Mouse (Mus musculus) midbrain, embryonic 15.5 days (tissue): Measurements from ENCODE around the gene Zic2. TPM values are rescaled to one million over a fixed set of nuclear protein-coding genes. Genes with fewer than 3 reads are reported as not detected.

ENCODE experiments used
- ATAC-seq: fragments of 200-750 bp; cut with Nextera tagmentation; replicated peaks from 2 replicates; pipeline ENCODE4 v1.8.0; 2017; ENCODE audit warnings: moderate TSS enrichment
- H3K27ac ChIP-seq: fragments of 300-500 bp; sonication (generic); 2 replicates; pipeline ENCODE4 v1.5.1; 2015; ENCODE audit warnings: mild to moderate bottlenecking, inconsistent platforms
- H3K27me3 ChIP-seq: fragments of 300-500 bp; sonication (generic); replicated peaks from 2 replicates; pipeline ENCODE4 v1.6.1; 2015; ENCODE audit warnings: inconsistent platforms
- H3K36me3 ChIP-seq: fragments of 300-500 bp; sonication (generic); replicated peaks from 2 replicates; pipeline ENCODE4 v1.6.1; 2015; ENCODE audit warnings: inconsistent platforms
- H3K4me1 ChIP-seq: fragments of 300-500 bp; sonication (generic); 2 replicates; pipeline ENCODE4 v1.6.1; 2015; ENCODE audit warnings: inconsistent platforms
- H3K4me2 ChIP-seq: fragments of 300-500 bp; sonication (generic); 2 replicates; pipeline ENCODE4 v1.6.1; 2015; ENCODE audit warnings: inconsistent platforms, mild to moderate bottlenecking, moderate library complexity
- H3K4me3 ChIP-seq: fragments of 300-500 bp; sonication (generic); 2 replicates; pipeline ENCODE4 v1.5.1; 2015; ENCODE audit warnings: mild to moderate bottlenecking, inconsistent platforms
- H3K9ac ChIP-seq: fragments of 300-500 bp; sonication (generic); 2 replicates; pipeline ENCODE4 v1.6.1; 2015; ENCODE audit warnings: mild to moderate bottlenecking, inconsistent platforms
- H3K9me3 ChIP-seq: fragments of 300-500 bp; sonication (generic); 2 replicates; pipeline ENCODE4 v1.6.1; 2016; ENCODE audit warnings: inconsistent platforms
- WGBS: fragments of 180-500 bp; shearing (Covaris S2); methylation state at CpG from one replicate; pipeline ENCODE4 v1.1.7; 2015; ENCODE audit warnings: mixed read lengths; 5-methylcytosine and 5-hydroxymethylcytosine counted together
- polyA plus RNA-seq: library from polyadenylated mRNA; unstranded; fragments of >200 nt; fragmentation: Nextera tagmentation; extraction: Ambion mirVana; gene quantifications from 2 replicates; pipeline ENCODE4 v1.2.1, GENCODE M21; 2015

Zic2 gene
- 9.6 and 9.9 TPM in 2 replicates for polyA plus RNA-seq

DNA sequence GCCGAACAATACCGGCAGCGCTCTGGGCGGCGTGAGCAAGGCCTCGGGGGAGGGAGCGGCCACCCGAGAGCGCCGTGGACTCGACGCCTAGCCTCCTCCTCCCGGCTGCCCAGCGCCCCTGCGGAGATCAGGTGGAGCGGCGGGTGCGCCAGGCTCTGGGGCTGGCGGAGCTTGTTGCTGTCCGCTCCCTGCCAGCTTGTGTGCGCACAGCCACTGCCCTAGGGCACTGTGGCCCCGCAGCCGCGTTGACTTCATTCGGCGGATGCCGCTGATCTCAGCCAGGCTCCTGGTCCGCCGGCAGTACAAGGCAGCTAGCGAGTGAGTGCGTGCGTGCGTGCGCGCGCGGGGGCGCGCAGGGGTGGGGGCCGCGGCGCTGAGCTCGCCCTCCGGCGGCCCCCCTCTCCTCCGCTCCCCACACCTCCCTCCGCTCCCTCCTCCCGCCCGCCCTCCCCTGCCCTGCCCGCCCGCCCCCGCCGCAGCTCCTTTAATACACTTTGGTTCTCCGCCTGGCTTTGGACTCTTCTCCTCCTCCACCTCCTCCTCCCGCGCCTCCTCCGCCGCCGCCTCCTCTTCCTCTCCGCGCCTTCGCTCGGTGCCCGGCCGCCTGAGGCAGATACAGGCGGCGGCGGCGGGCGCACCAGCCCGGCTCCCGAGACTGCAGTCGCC lies at the start of gene Zic2:
Zic2 (plus strand) TSS at position 545 of the 666 bp plus-strand sequence.
- Histone ChIP-seq H3K9ac (peak within 1 kb of the TSS; percentile 56), H3K36me3 (no peaks in the 10 kb centered on the region), H3K4me1 (peaks cover 14% of the 10 kb centered on the region), H3K4me2 (peak within 1 kb of the TSS; percentile 57), H3K4me3 (peak within 1 kb of the TSS; percentile 48), H3K27me3 (peaks cover 24% of the 10 kb centered on the region), H3K9me3 (no peaks in the 10 kb centered on the region), H3K27ac (peak within 1 kb of the TSS; percentile 96)
- under 1% methylated on average over 44 of the region's 73 CpGs for WGBS
- ATAC-seq, result peak; percentile 81

DNA sequence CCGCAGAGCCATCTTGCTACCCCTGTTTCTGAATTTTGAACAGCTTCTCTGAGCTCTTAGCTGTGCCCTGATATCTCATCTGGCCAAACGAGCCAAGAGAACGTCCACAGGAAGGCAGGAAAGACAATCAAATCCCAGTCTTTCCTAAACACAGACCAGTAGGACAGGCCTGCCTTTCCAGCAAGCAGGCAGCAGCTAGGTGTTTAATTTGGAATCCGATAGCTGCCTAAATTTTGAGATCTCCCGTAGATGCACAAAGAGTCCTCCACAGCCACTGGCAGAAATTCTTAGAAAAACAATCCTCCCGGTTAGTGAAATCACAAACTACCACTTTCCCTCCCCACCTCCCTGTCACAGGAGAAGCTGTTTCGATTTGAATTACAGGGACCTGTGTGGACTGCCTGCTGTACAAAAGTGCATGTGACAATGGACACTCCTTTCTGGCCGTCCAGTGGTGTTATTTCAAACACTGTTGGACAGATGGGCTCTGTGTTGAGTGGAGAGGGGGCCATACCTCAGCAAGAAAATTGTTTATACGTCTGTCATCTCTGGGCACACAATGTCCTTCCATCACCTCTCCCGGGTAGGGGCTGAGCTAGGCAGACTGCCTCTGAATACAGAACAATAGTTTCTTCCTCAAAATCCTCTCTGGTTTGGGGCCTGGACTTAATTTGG lies 48.6 kb upstream of the Zic2 start:
- no peak overlapping the region for H3K4me3 ChIP-seq
- no peaks in the 10 kb centered on the region for H3K36me3 ChIP-seq
- ATAC-seq, result 0 out of 2 replicates have a peak, but pooled peaks have one; percentile 3
- peaks cover 3% of the 10 kb centered on the region; the same call in 1 of the 2 replicates for H3K4me1 ChIP-seq
- H3K27me3 ChIP-seq, result 0 out of 2 replicates have a peak, but pooled peaks cover 4% of the 10 kb centered on the region
- H3K27ac ChIP-seq, result 0 out of 2 replicates have a peak overlapping the region, but pooled peaks have one; percentile 14
- 55% methylated on average over 10 of the region's 10 CpGs for WGBS
- no peak overlapping the region for H3K4me2 ChIP-seq
- no peaks in the 10 kb centered on the region for H3K9me3 ChIP-seq
- H3K9ac ChIP-seq, result no peak overlapping the region

DNA sequence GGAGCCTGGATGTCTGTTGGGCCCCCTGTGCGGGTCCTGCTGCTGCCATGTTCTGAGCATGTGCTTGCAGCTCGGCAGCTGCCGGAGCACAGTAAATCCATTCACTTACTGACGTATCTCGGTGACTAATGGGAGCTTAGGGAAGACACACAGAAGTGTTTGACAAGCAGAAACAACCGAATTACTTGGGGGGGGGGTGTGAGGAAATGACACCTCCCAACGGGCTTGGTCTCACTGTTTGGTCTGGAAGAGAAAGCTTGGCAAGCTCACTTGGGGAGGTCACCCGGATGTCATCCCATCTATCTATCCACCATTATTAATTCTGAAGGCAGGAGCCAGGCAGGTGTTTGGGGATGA lies 48.1 kb upstream of the Zic2 start:
- no peak overlapping the region for H3K9ac ChIP-seq
- peaks cover 3% of the 10 kb centered on the region; the same call in 1 of the 2 replicates for H3K4me1 ChIP-seq
- WGBS, result 40% methylated on average over 8 of the region's 8 CpGs
- H3K27me3 ChIP-seq, result 0 out of 2 replicates have a peak, but pooled peaks cover 4% of the 10 kb centered on the region
- no peaks in the 10 kb centered on the region for H3K36me3 ChIP-seq
- no peak overlapping the region for H3K4me3 ChIP-seq
- H3K9me3 ChIP-seq, result no peaks in the 10 kb centered on the region
- 0 out of 2 replicates have a peak overlapping the region, but pooled peaks have one; percentile 14 for H3K27ac ChIP-seq
- no peak overlapping the region for H3K4me2 ChIP-seq
- ATAC-seq, result 0 out of 2 replicates have a peak, but pooled peaks have one; percentile 50

DNA sequence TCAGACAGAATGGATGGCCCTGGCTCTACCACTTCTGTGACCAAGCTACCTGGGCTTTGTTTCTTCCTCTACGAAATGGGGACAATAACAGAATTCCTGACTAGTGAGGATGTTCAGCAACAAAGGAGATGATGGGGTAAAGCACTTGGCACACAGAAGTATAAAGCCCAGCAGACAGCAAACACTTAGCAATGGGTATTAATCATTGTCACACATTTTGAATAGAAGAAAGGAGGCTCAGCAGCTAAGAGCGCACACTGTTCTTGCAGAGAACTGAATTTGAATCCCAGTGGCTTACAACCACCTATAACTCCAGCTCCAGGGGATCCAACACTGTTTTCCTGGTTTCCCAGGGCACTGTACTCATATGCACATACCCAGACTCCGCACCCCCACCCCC lies 47.6 kb upstream of the Zic2 start:
- no peak overlapping the region for H3K4me2 ChIP-seq
- 0 out of 2 replicates have a peak, but pooled peaks cover 4% of the 10 kb centered on the region for H3K27me3 ChIP-seq
- H3K36me3 ChIP-seq, result no peaks in the 10 kb centered on the region
- ATAC-seq, result no peak
- H3K4me3 ChIP-seq, result no peak overlapping the region
- peaks cover 3% of the 10 kb centered on the region; the same call in 1 of the 2 replicates for H3K4me1 ChIP-seq
- H3K9me3 ChIP-seq, result no peaks in the 10 kb centered on the region
- H3K9ac ChIP-seq, result no peak overlapping the region
- no peak overlapping the region for H3K27ac ChIP-seq
- 74% methylated on average over 3 of the region's 3 CpGs for WGBS

DNA sequence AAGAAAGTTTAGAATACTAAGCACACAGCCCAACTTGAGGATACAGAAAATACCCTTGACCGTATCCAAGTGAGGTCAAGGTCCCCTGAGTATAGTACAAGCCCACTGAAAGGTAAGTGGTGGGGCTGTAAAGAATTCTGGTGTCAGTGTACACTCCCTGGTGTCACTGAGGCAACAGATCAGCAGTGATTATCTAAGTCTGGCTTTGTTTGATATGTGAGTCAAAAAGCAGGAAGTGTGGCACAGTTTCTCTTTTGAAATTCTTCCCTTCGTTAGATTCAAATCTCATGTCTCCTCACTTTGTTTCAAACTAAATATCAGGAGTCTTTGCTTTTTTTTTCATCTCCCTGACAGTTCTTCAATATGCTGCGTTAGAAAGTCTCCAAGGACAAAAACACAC lies 42.7 kb upstream of the Zic2 start:
- no peaks in the 10 kb centered on the region for H3K36me3 ChIP-seq
- no peaks in the 10 kb centered on the region for H3K4me1 ChIP-seq
- no peaks in the 10 kb centered on the region for H3K9me3 ChIP-seq
- WGBS, result 66% methylated on average over 3 of the region's 3 CpGs
- no peak overlapping the region for H3K4me2 ChIP-seq
- H3K4me3 ChIP-seq, result no peak overlapping the region
- H3K27ac ChIP-seq, result no peak overlapping the region
- 0 out of 2 replicates have a peak, but pooled peaks cover 3% of the 10 kb centered on the region for H3K27me3 ChIP-seq
- no peak for ATAC-seq
- H3K9ac ChIP-seq, result no peak overlapping the region

DNA sequence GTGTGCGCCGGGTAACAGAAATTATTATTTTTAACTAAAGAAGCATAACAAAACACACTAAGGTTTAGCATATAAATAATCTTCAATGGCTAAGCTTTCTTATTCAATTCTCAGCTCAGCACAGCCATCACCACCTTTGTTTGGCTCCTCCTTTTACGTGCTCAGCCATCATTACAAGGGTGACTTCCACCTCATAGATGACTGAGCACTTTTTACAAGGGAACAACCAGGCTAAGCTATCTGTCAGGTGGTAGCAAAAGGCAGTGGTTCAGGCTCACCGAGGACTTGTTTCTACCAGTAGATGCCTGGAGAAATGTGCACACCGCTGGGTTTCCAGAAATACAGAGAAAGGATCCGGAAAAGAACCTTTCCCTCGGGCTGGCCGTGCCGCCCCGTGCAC lies 41.2 kb upstream of the Zic2 start:
- H3K4me3 ChIP-seq, result no peak overlapping the region
- 92% methylated on average over 10 of the region's 10 CpGs for WGBS
- H3K9me3 ChIP-seq, result no peaks in the 10 kb centered on the region
- H3K4me2 ChIP-seq, result no peak overlapping the region
- H3K27ac ChIP-seq, result no peak overlapping the region
- 0 out of 2 replicates have a peak, but pooled peaks cover 3% of the 10 kb centered on the region for H3K27me3 ChIP-seq
- no peaks in the 10 kb centered on the region for H3K4me1 ChIP-seq
- ATAC-seq, result no peak
- H3K36me3 ChIP-seq, result no peaks in the 10 kb centered on the region
- no peak overlapping the region for H3K9ac ChIP-seq

DNA sequence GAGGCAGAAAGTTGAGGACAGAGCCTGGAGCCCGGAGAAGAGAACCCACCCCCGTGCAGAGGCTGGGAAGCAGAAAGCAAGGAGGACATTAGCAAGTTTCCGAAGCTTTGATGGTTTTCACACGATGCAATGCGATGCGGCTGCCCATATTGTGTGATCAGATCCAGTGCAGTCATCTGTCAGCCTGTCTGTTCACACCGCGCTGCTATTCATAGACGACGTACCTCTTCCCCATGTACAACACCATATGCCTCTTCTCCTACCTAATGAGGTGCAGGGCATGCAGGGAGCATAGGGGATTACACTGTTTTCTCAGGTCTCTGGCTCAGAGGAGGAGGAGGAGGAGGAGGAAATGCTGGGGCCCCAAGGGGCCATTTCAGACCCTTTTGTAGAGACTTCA lies 38.4 kb upstream of the Zic2 start:
- ATAC-seq, result no peak
- 72% methylated on average over 10 of the region's 10 CpGs for WGBS

DNA sequence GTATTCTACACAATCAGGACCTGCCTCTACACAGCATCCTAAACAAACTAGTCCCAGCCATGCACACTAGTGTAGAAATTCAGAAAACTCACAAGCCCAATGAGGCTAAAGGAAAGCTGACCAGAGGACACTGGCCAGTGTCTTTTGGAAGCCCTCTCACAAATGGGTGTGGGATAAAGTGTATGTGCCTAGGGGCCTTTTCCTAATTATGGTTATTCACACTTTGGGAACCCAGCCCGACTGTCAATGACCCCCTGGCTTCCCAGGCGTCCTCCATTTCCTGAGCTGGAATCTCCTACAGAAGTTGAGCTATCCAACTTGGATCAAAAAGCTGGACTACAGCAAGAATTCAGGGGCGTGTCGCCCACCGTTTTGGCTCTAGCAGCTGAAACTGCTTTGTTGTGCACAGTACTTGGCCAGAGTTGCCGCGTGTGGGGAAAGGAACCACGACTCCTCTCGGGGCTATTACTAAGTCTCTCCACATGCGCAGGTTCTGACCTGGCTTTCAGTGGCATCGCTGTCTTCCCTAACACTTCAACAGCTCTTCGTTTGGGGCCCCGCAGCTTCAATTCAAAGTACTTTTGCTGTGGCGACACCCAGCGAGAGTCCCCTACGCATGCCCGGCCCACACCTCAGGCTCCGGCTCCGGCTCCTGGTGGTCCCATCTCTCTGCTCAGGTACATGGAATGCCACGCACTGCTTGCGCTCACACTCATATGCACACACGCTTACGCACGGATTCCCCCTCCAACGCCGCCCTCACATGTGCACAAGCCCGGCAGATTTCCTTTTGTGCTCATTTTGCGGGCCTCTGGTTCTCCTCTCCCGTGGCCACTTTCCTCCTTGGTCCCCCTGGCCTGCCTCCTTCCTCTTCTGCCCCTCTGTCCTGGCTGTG lies 25.4 kb upstream of the Zic2 start:
- ATAC-seq, result 0 out of 2 replicates have a peak, but pooled peaks have one; percentile 10
- 2% methylated on average over 29 of the region's 29 CpGs for WGBS
- Histone ChIP-seq H3K27me3 (peaks cover 65% of the 10 kb centered on the region), H3K4me1 (peaks cover 30% of the 10 kb centered on the region), H3K36me3 (no peaks in the 10 kb centered on the region), H3K4me3 (peak overlapping the region; percentile 35), H3K4me2 (peak overlapping the region; percentile 57), H3K9me3 (no peaks in the 10 kb centered on the region), H3K27ac (peak overlapping the region; percentile 63), H3K9ac (0 out of 2 replicates have a peak overlapping the region, but pooled peaks have one; percentile 3)

More for the DNA sequence above, 38.4 kb upstream of the Zic2 start:
- no peak overlapping the region for H3K4me2 ChIP-seq
- H3K27ac ChIP-seq, result no peak overlapping the region
- no peaks in the 10 kb centered on the region for H3K4me1 ChIP-seq
- peaks cover 3% of the 10 kb centered on the region; the same call in 1 of the 2 replicates for H3K27me3 ChIP-seq
- H3K4me3 ChIP-seq, result no peak overlapping the region
- no peaks in the 10 kb centered on the region for H3K36me3 ChIP-seq
- H3K9me3 ChIP-seq, result no peaks in the 10 kb centered on the region
- H3K9ac ChIP-seq, result no peak overlapping the region

DNA sequence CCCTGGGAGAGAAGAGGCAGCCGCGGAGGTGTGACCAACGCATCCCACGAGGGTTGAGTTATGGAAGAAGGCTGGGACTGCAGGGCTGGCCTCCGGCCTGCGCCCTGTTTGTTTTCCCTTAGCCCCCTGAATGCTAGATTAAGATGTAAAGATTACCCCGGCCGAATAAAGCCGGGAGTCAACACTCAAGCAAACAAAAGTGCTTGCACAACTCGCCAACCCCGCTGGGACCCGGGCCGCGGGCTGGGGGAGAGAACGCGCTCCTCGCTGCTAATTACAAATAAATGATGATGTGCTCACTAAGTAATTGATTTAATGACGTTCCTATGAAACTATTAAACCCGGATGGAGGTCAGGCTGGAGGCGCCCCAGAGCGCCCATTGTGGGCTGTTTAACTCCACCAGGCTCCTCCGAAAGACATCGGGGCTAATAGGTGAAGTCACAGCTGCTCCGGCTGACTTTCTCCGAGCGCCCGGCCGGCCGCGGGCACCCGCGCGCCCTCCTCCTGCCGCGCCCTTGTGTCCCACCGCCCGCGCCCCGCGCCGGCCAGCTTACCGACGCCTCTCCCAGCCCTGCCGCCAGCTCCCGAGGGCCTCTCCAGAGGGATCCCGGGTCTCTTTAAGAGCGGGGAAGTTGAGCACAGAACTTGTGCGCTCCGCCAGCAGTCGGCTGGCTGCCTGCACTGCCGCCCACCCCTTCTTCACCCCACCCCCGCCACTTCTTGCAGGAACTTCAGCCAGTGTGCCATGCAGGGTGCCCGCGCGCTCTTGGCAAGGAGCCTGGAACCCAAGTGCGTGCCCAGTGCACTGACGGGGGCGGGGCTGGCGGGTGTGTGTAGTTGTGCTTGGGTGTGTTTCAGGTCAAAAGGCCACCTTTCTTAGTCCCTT lies 24.5 kb upstream of the Zic2 start, which contains the start of gene Gm5089:
Gm5089 (minus strand) TSS at position 620 of the 887 bp plus-strand sequence.
- Histone ChIP-seq H3K9ac (peak within 1 kb of the TSS; percentile 3; the same call in 1 of the 2 replicates), H3K36me3 (no peaks in the 10 kb centered on the region), H3K4me3 (peak within 1 kb of the TSS; percentile 35), H3K4me2 (peak within 1 kb of the TSS; percentile 57), H3K4me1 (peaks cover 30% of the 10 kb centered on the region), H3K27ac (peak within 1 kb of the TSS; percentile 63), H3K27me3 (peaks cover 69% of the 10 kb centered on the region), H3K9me3 (no peaks in the 10 kb centered on the region)
- ATAC-seq, result peak; percentile 35; the same call in 1 of the 2 replicates
- under 1% methylated on average over 59 of the region's 59 CpGs for WGBS

DNA sequence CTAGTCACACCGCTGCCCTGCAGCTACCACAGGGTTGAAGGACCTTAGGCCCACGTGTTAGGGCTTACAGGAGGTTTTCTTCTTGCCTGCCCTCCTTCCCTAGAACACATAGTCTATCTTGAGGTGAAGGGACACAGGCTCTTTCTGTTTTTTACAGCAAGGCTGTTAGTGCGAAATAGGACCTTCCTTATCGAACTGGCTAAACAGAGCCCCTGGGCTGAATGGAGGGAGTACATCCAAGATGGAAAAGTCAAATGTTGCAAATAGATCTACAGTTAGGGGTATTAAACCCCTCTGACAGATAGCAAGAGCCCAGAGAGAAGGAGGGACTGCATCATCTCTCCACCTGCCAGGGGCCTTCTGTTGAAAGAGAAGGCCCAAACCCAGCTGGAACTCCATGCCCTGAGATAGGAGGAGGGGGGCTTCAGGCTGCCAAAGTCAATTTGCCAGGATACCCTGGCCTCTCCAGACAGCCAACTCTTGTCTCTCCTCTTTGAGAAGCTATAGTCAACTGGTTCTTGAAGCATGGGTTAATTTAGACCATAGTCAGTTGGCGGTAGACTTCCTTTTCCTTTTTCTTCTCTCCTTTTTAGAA lies 23.6 kb upstream of the Zic2 start:
- 50% methylated on average over 5 of the region's 5 CpGs for whole genome bisulfite sequencing
- ATAC-seq, result no peak
- Histone ChIP-seq H3K4me2 (no peak overlapping the region), H3K9me3 (no peaks in the 10 kb centered on the region), H3K9ac (no peak overlapping the region), H3K4me3 (no peak overlapping the region), H3K4me1 (peaks cover 30% of the 10 kb centered on the region), H3K27me3 (peaks cover 70% of the 10 kb centered on the region), H3K27ac (peak overlapping the region; percentile 63; the same call in 1 of the 2 replicates), H3K36me3 (no peaks in the 10 kb centered on the region)
